Mouse (Mus musculus) heart, embryonic 12.5 days (tissue): ENCODE data around the gene Hoxd9. TPM values are rescaled to one million over a fixed set of nuclear protein-coding genes. Genes with fewer than 3 reads are reported as not detected.

Experiments
- ATAC-seq: fragments of 200-750 bp; cut with Nextera tagmentation; 2 replicates; pipeline ENCODE4 v1.8.0; 2017; ENCODE audit warnings: moderate TSS enrichment, moderate library complexity; ENCODE audit not compliant: insufficient number of reproducible peaks, low FRiP score
- H3K27ac ChIP-seq: fragments of 300-500 bp; sonication (generic); 2 replicates; pipeline ENCODE4 v1.5.1; 2016; ENCODE audit warnings: mild to moderate bottlenecking, moderate library complexity; ENCODE audit not compliant: poor library complexity, severe bottlenecking
- H3K27me3 ChIP-seq: fragments of 300-500 bp; sonication (generic); replicated peaks from 2 replicates; pipeline ENCODE4 v1.6.1; 2016; ENCODE audit warnings: mild to moderate bottlenecking, moderate library complexity
- H3K36me3 ChIP-seq: fragments of 300-500 bp; sonication (generic); 2 replicates; pipeline ENCODE4 v1.6.1; 2016; ENCODE audit warnings: mild to moderate bottlenecking, moderate library complexity
- H3K4me1 ChIP-seq: fragments of 300-500 bp; sonication (generic); replicated peaks from 2 replicates; pipeline ENCODE4 v1.6.1; 2016; ENCODE audit warnings: mild to moderate bottlenecking
- H3K4me2 ChIP-seq: fragments of 300-500 bp; sonication (generic); 2 replicates; pipeline ENCODE4 v1.6.1; 2016; ENCODE audit warnings: mild to moderate bottlenecking, moderate library complexity
- H3K4me3 ChIP-seq: fragments of 300-500 bp; sonication (generic); 2 replicates; pipeline ENCODE4 v1.5.1; 2016; ENCODE audit warnings: mild to moderate bottlenecking
- H3K9ac ChIP-seq: fragments of 300-500 bp; sonication (generic); 2 replicates; pipeline ENCODE4 v1.6.1; 2016; ENCODE audit warnings: mild to moderate bottlenecking, moderate library complexity
- H3K9me3 ChIP-seq: fragments of 300-500 bp; sonication (generic); replicated peaks from 2 replicates; pipeline ENCODE4 v1.6.1; 2016; ENCODE audit warnings: mild to moderate bottlenecking, moderate library complexity
- WGBS: fragments of 180-500 bp; shearing (Covaris S2); methylation state at CpG from one replicate; pipeline ENCODE4 v1.1.7; 2016; 5-methylcytosine and 5-hydroxymethylcytosine counted together
- polyA plus RNA-seq: library from polyadenylated mRNA; unstranded; fragments of >200 nt; fragmentation: Nextera tagmentation; extraction: Ambion mirVana; gene quantifications from 2 replicates; pipeline ENCODE4 v1.2.1, GENCODE M21; 2016

The Hoxd9 gene
- polyA plus RNA-seq, 1 experiment from 2014 or later, result 0.08 TPM

GRCm38 (mm10) chr2:74710929-74711543, 13.5 kb downstream of the Hoxd9 start:
- 2% methylated on average over 16 of the region's 16 CpGs for WGBS
- H3K4me2 ChIP-seq, result no peak overlapping the region

GRCm38 (mm10) chr2:74711721-74712621, 14.4 kb downstream of the Hoxd9 start, which contains the start of the genes Hoxd3 and Hoxd4:
TSS of gene Hoxd3 (plus strand) at chr2:74711927.
TSS of gene Hoxd4 (plus strand) at chr2:74711929.
- peak; percentile 18; the same call in 1 of the 2 replicates for ATAC-seq
- peak within 1 kb of the TSS; percentile 77 for H3K4me2 ChIP-seq
- peak within 1 kb of the TSS; percentile 51 for H3K4me3 ChIP-seq
- WGBS, result under 1% methylated on average over 65 of the region's 65 CpGs
- peak within 1 kb of the TSS; percentile 34; the same call in 1 of the 2 replicates for H3K9ac ChIP-seq
- peaks cover 13% of the 10 kb centered on the region for H3K4me1 ChIP-seq
- no peaks in the 10 kb centered on the region for H3K9me3 ChIP-seq
- H3K27me3 ChIP-seq, result peaks cover 95% of the 10 kb centered on the region
- H3K36me3 ChIP-seq, result no peaks in the 10 kb centered on the region
- no peak within 1 kb of the TSS for H3K27ac ChIP-seq

More at GRCm38 (mm10) chr2:74710929-74711543, 13.5 kb downstream of the Hoxd9 start:
- Histone ChIP-seq H3K4me1 (peaks cover 13% of the 10 kb centered on the region), H3K27me3 (peaks cover 94% of the 10 kb centered on the region), H3K9me3 (no peaks in the 10 kb centered on the region), H3K27ac (no peak overlapping the region), H3K4me3 (no peak overlapping the region), H3K9ac (no peak overlapping the region), H3K36me3 (no peaks in the 10 kb centered on the region)
- ATAC-seq, result no peak

- H3K27ac ChIP-seq, result no peak overlapping the region
- peaks cover 96% of the 10 kb centered on the region for H3K27me3 ChIP-seq
- no peak overlapping the region for H3K4me2 ChIP-seq
- H3K9ac ChIP-seq, result no peak overlapping the region
- no peaks in the 10 kb centered on the region for H3K36me3 ChIP-seq
- H3K4me1 ChIP-seq, result peaks cover 13% of the 10 kb centered on the region
- no peaks in the 10 kb centered on the region for H3K9me3 ChIP-seq
- 6% methylated on average over 19 of the region's 19 CpGs for WGBS
- no peak overlapping the region for H3K4me3 ChIP-seq
- ATAC-seq, result no peak
Observed at GRCm38 (mm10) chr2:74713239-74714150, 16.0 kb downstream of the Hoxd9 start.

- ATAC-seq, result no peak
Observed at GRCm38 (mm10) chr2:74714156-74714789, 16.7 kb downstream of the Hoxd9 start.

GRCm38 (mm10) chr2:74714881-74715280, 17.4 kb downstream of the Hoxd9 start:
- no peak overlapping the region for H3K9ac ChIP-seq
- no peak overlapping the region for H3K4me2 ChIP-seq
- no peaks in the 10 kb centered on the region for H3K9me3 ChIP-seq
- H3K36me3 ChIP-seq, result no peaks in the 10 kb centered on the region
- ATAC-seq, result peak; percentile 57; the same call in 1 of the 2 replicates
- no peak overlapping the region for H3K4me3 ChIP-seq
- H3K4me1 ChIP-seq, result peaks cover 13% of the 10 kb centered on the region
- peaks cover 96% of the 10 kb centered on the region for H3K27me3 ChIP-seq
- no peak overlapping the region for H3K27ac ChIP-seq
- 0% methylated on average over 14 of the region's 14 CpGs for WGBS

More at GRCm38 (mm10) chr2:74714156-74714789, 16.7 kb downstream of the Hoxd9 start:
- Histone ChIP-seq H3K27me3 (peaks cover 96% of the 10 kb centered on the region), H3K4me1 (peaks cover 13% of the 10 kb centered on the region), H3K36me3 (no peaks in the 10 kb centered on the region), H3K27ac (no peak overlapping the region), H3K9me3 (no peaks in the 10 kb centered on the region), H3K4me3 (no peak overlapping the region), H3K4me2 (no peak overlapping the region), H3K9ac (no peak overlapping the region)
- WGBS, result 8% methylated on average over 18 of the region's 18 CpGs

GRCm38 (mm10) chr2:74715504-74716241, 18.1 kb downstream of the Hoxd9 start:
- peak; percentile 45; the same call in 1 of the 2 replicates for ATAC-seq
- no peaks in the 10 kb centered on the region for H3K9me3 ChIP-seq
- H3K4me2 ChIP-seq, result peak overlapping the region; percentile 67
- H3K4me3 ChIP-seq, result peak overlapping the region; percentile 35
- H3K27ac ChIP-seq, result no peak overlapping the region
- no peak overlapping the region for H3K9ac ChIP-seq
- peaks cover 96% of the 10 kb centered on the region for H3K27me3 ChIP-seq
- 5% methylated on average over 26 of the region's 26 CpGs for WGBS
- no peaks in the 10 kb centered on the region for H3K36me3 ChIP-seq
- peaks cover 13% of the 10 kb centered on the region for H3K4me1 ChIP-seq

- no peak overlapping the region for H3K27ac ChIP-seq
- peaks cover 99% of the 10 kb centered on the region for H3K27me3 ChIP-seq
- 0 out of 2 replicates have a peak, but pooled peaks cover 3% of the 10 kb centered on the region for H3K4me1 ChIP-seq
- H3K9ac ChIP-seq, result no peak overlapping the region
- H3K36me3 ChIP-seq, result no peaks in the 10 kb centered on the region
- no peak overlapping the region for H3K4me3 ChIP-seq
- WGBS, result 11% methylated on average over 2 of the region's 2 CpGs
- no peak overlapping the region for H3K4me2 ChIP-seq
- H3K9me3 ChIP-seq, result no peaks in the 10 kb centered on the region
- no peak for ATAC-seq
Observed at GRCm38 (mm10) chr2:74720384-74720783, 22.9 kb downstream of the Hoxd9 start.

- H3K4me1 ChIP-seq, result 0 out of 2 replicates have a peak, but pooled peaks cover under 1% of the 10 kb centered on the region
- H3K9me3 ChIP-seq, result no peaks in the 10 kb centered on the region
- 10% methylated on average over 5 of the region's 5 CpGs for WGBS
Observed at GRCm38 (mm10) chr2:74720955-74721491, 23.5 kb downstream of the Hoxd9 start.

GRCm38 (mm10) chr2:74721882-74722281, 24.4 kb downstream of the Hoxd9 start:
- H3K27ac ChIP-seq, result no peak overlapping the region
- ATAC-seq, result no peak
- no peak overlapping the region for H3K4me3 ChIP-seq
- H3K36me3 ChIP-seq, result no peaks in the 10 kb centered on the region
- WGBS, result 12% methylated on average over 6 of the region's 6 CpGs
- H3K9me3 ChIP-seq, result no peaks in the 10 kb centered on the region
- H3K9ac ChIP-seq, result no peak overlapping the region
- no peak overlapping the region for H3K4me2 ChIP-seq
- peaks cover 98% of the 10 kb centered on the region for H3K27me3 ChIP-seq
- no peaks in the 10 kb centered on the region for H3K4me1 ChIP-seq

More at GRCm38 (mm10) chr2:74720955-74721491, 23.5 kb downstream of the Hoxd9 start:
- no peak overlapping the region for H3K9ac ChIP-seq
- H3K4me2 ChIP-seq, result no peak overlapping the region
- H3K4me3 ChIP-seq, result no peak overlapping the region
- H3K27me3 ChIP-seq, result peaks cover 98% of the 10 kb centered on the region
- ATAC-seq, result no peak
- no peak overlapping the region for H3K27ac ChIP-seq
- H3K36me3 ChIP-seq, result no peaks in the 10 kb centered on the region
